Mouse (Mus musculus) ES-Bruce4 (cell line): ENCODE results near the gene Rapgef5.

ENCODE experiments used
- CTCF ChIP-seq: IDR thresholded peaks from one replicate; pipeline ENCODE4 v1.8.1; 2011; ENCODE audit warnings: low read depth, low read length
- EP300 ChIP-seq: IDR thresholded peaks from 2 replicates; pipeline ENCODE4 v1.6.1; 2011; ENCODE audit warnings: low read depth, low read length; ENCODE audit not compliant: insufficient read depth
- POLR2A ChIP-seq: IDR thresholded peaks from one replicate; pipeline ENCODE4 v1.8.1; 2011; ENCODE audit warnings: low read length; ENCODE audit not compliant: insufficient read depth

DNA sequence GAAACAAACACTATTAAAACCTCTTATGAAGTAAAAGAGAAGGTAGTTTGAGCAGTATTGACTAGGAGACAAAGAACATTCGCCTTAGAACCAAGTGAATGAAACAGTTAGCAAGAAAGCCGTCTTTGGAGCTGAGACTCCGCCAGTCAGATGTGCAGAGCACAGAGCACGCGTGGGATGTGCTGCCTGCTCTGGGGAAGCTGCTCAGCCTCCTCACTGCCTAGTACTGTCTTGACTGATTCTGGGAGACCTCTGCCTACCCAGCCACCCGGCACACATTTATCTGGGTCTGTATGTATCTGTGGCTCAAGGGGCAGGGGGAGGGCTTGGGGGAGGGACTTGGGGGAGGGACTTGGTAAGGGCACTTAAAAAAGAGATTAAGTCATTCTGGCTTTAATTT is 120.7 kb downstream of the Rapgef5 start:
- TF ChIP-seq POLR2A (no peak), CTCF (no peak), EP300 (no peak)
